Mouse (Mus musculus): ENCODE results near the gene Myo1a. TPM values are rescaled to one million over a fixed set of nuclear protein-coding genes. Genes with fewer than 3 reads are reported as not detected.

Myo1a gene
- polyA plus RNA-seq, 1 experiment from 2014 or later: 53.8 TPM

GRCm38 (mm10) chr10:127736266-127736665 is 31.3 kb downstream of the Myo1a start:
- no peak overlapping the region for H3K4me3 ChIP-seq (ENCODE audit: low read length)
- no peaks in the 10 kb centered on the region for H3K36me3 ChIP-seq (ENCODE audit: control insufficient read depth, insufficient read depth, low read length)
- no peak for ATAC-seq
- 72% methylated on average over 2 of the region's 2 CpGs for WGBS
- no peak overlapping the region for H3K4me2 ChIP-seq (ENCODE audit: low read depth, low read length)
- H3K27ac ChIP-seq (ENCODE audit: low read length): no peak overlapping the region
- H3K27me3 ChIP-seq (replicated peaks; ENCODE audit: control insufficient read depth, insufficient read depth, low read length): no peaks in the 10 kb centered on the region
- no peaks in the 10 kb centered on the region for H3K9me3 ChIP-seq (ENCODE audit: control insufficient read depth, low read length)
- peaks cover 19% of the 10 kb centered on the region for H3K4me1 ChIP-seq (ENCODE audit: control insufficient read depth, insufficient read depth, low read length)
- H3K9ac ChIP-seq (ENCODE audit: low read depth, low read length): no peak overlapping the region

DNA sequence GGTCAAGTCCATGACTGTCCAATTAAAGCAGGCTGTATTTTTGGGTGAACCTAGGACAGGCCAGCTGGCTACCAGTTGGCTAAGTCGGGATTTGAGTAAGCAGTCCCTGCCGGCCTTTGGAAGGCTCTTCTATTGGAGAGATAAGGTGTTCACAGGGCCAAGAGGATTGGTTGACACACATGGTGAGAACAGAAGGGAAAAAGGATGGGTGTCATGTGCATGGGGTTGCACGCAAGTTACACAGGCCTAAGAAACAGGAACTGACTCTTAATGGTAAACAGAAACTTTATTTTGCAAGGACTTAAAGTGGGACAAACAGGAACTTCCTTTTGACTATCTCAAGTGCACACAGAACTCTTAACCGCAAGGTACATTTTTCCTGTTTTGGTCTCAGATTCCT is 31.9 kb downstream of the Myo1a start:
- Histone ChIP-seq H3K4me2 (ENCODE audit: low read depth, low read length) (no peak overlapping the region), H3K4me3 (ENCODE audit: low read length) (no peak overlapping the region), H3K27ac (ENCODE audit: low read length) (0 out of 2 replicates have a peak overlapping the region, but pooled peaks have one; percentile 7), H3K27me3 (replicated peaks; ENCODE audit: control insufficient read depth, insufficient read depth, low read length) (no peaks in the 10 kb centered on the region), H3K9me3 (ENCODE audit: control insufficient read depth, low read length) (no peaks in the 10 kb centered on the region), H3K36me3 (ENCODE audit: control insufficient read depth, insufficient read depth, low read length) (peaks cover 6% of the 10 kb centered on the region), H3K4me1 (ENCODE audit: control insufficient read depth, insufficient read depth, low read length) (peaks cover 16% of the 10 kb centered on the region), H3K9ac (ENCODE audit: low read depth, low read length) (no peak overlapping the region)
- 72% methylated on average over 4 of the region's 4 CpGs for WGBS
- ATAC-seq: no peak

DNA sequence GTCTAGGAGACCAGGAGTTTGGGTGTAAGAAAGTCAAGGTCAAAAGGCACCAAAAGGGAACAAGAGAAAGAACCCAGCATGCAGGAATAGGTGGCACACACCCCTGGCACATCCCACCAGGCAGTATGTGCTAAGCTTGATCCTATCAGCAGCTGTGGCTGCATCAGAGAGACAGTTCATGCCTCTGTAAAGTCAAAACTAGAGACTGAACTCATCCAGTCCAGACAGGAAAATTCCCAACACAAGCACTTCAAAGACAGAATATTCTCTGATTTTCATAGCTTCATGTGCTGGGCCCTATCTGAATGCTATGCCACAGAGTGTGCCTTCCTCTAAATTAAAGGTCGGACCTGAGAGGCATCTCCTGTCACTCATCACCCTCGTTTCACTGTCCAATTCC is 32.6 kb downstream of the Myo1a start:
- H3K9me3 ChIP-seq (ENCODE audit: control insufficient read depth, low read length): no peaks in the 10 kb centered on the region
- H3K27me3 ChIP-seq (replicated peaks; ENCODE audit: control insufficient read depth, insufficient read depth, low read length): no peaks in the 10 kb centered on the region
- no peak overlapping the region for H3K9ac ChIP-seq (ENCODE audit: low read depth, low read length)
- peaks cover 16% of the 10 kb centered on the region for H3K4me1 ChIP-seq (ENCODE audit: control insufficient read depth, insufficient read depth, low read length)
- 27% methylated on average over 2 of the region's 2 CpGs for WGBS
- ATAC-seq: no peak
- H3K27ac ChIP-seq (ENCODE audit: low read length): no peak overlapping the region
- no peak overlapping the region for H3K4me3 ChIP-seq (ENCODE audit: low read length)
- peaks cover 12% of the 10 kb centered on the region for H3K36me3 ChIP-seq (ENCODE audit: control insufficient read depth, insufficient read depth, low read length)
- H3K4me2 ChIP-seq (ENCODE audit: low read depth, low read length): no peak overlapping the region

DNA sequence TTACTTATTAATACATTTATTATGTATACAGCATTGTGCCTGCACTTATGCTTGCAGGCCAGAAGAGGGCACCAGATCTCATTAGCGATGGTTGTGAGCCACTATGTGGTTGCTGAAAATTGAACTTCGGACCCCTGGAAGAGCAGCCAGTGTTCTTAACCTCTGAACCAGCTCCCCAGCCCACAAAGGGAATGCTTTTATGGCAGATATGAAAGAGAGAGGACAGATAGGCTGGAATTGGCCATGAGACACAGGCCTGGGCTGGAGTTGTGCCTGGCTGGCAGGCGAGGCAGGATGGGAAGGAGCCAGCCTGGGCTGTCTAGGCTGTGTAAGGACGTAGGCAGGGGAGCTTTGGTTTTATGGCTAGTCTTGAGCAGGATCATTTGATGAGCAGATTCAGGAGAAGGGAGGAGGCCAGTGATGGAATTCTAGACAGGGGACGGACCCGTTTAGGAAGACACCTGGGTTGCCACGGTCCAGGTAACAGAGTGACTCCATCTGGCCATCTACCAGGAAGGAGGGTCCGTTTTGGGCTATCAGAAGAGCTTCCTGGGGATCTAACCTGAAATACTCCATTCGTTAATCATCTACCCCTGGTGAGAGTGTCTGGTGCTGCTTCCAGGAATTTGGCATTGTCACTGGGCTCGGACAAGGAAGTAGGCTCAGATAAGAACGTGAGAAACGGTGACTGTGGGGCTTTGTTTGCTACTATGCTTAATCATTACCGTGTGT is 33.3 kb downstream of the Myo1a start:
- H3K4me2 ChIP-seq (ENCODE audit: low read depth, low read length): peak overlapping the region; percentile 28; the same call in 1 of the 2 replicates
- peak overlapping the region; percentile 91 for H3K27ac ChIP-seq (ENCODE audit: low read length)
- H3K4me1 ChIP-seq (ENCODE audit: control insufficient read depth, insufficient read depth, low read length): peaks cover 16% of the 10 kb centered on the region
- ATAC-seq: peak; percentile 79
- H3K4me3 ChIP-seq (ENCODE audit: low read length): peak overlapping the region; percentile 10; the same call in 1 of the 2 replicates
- H3K27me3 ChIP-seq (replicated peaks; ENCODE audit: control insufficient read depth, insufficient read depth, low read length): no peaks in the 10 kb centered on the region
- no peak overlapping the region for H3K9ac ChIP-seq (ENCODE audit: low read depth, low read length)
- H3K9me3 ChIP-seq (ENCODE audit: control insufficient read depth, low read length): no peaks in the 10 kb centered on the region
- H3K36me3 ChIP-seq (ENCODE audit: control insufficient read depth, insufficient read depth, low read length): peaks cover 20% of the 10 kb centered on the region
- 31% methylated on average over 13 of the region's 13 CpGs for WGBS

- H3K4me1 ChIP-seq (ENCODE audit: control insufficient read depth, insufficient read depth, low read length): peaks cover 16% of the 10 kb centered on the region
- H3K9ac ChIP-seq (ENCODE audit: low read depth, low read length): peak within 1 kb of the TSS; percentile 95
- H3K36me3 ChIP-seq (ENCODE audit: control insufficient read depth, insufficient read depth, low read length): peaks cover 28% of the 10 kb centered on the region
- H3K27ac ChIP-seq (ENCODE audit: low read length): peak within 1 kb of the TSS; percentile 91
- H3K9me3 ChIP-seq (ENCODE audit: control insufficient read depth, low read length): no peaks in the 10 kb centered on the region
- peak; percentile 78 for ATAC-seq
- H3K27me3 ChIP-seq (replicated peaks; ENCODE audit: control insufficient read depth, insufficient read depth, low read length): no peaks in the 10 kb centered on the region
- H3K4me2 ChIP-seq (ENCODE audit: low read depth, low read length): peak within 1 kb of the TSS; percentile 78
- under 1% methylated on average over 25 of the region's 61 CpGs for WGBS
- H3K4me3 ChIP-seq (ENCODE audit: low read length): peak within 1 kb of the TSS; percentile 90
Measured at GRCm38 (mm10) chr10:127739083-127739660, 34.2 kb downstream of the Myo1a start, which contains the start of gene Zbtb39. TSS of gene Zbtb39 (plus strand) at chr10:127739538.

- peak overlapping the region; percentile 78 for H3K4me2 ChIP-seq (ENCODE audit: low read depth, low read length)
- H3K9me3 ChIP-seq (ENCODE audit: control insufficient read depth, low read length): no peaks in the 10 kb centered on the region
- H3K9ac ChIP-seq (ENCODE audit: low read depth, low read length): peak overlapping the region; percentile 95
- peak; percentile 49 for ATAC-seq
- H3K4me3 ChIP-seq (ENCODE audit: low read length): peak overlapping the region; percentile 90
- peak overlapping the region; percentile 86 for H3K27ac ChIP-seq (ENCODE audit: low read length)
- WGBS: under 1% methylated on average over 55 of the region's 55 CpGs
- H3K27me3 ChIP-seq (replicated peaks; ENCODE audit: control insufficient read depth, insufficient read depth, low read length): no peaks in the 10 kb centered on the region
- H3K36me3 ChIP-seq (ENCODE audit: control insufficient read depth, insufficient read depth, low read length): peaks cover 33% of the 10 kb centered on the region
- H3K4me1 ChIP-seq (ENCODE audit: control insufficient read depth, insufficient read depth, low read length): peaks cover 16% of the 10 kb centered on the region
Measured at GRCm38 (mm10) chr10:127739661-127740161, 34.7 kb downstream of the Myo1a start.

GRCm38 (mm10) chr10:127744661-127745060 is 39.7 kb downstream of the Myo1a start:
- H3K27ac ChIP-seq (ENCODE audit: low read length): no peak overlapping the region

GRCm38 (mm10) chr10:127745886-127746285 is 40.9 kb downstream of the Myo1a start:
- H3K4me3 ChIP-seq (ENCODE audit: low read length): no peak overlapping the region
- 69% methylated on average over 5 of the region's 5 CpGs for WGBS
- H3K4me1 ChIP-seq (ENCODE audit: control insufficient read depth, insufficient read depth, low read length): peaks cover 11% of the 10 kb centered on the region
- H3K27ac ChIP-seq (ENCODE audit: low read length): no peak overlapping the region
- H3K4me2 ChIP-seq (ENCODE audit: low read depth, low read length): no peak overlapping the region
- H3K27me3 ChIP-seq (replicated peaks; ENCODE audit: control insufficient read depth, insufficient read depth, low read length): no peaks in the 10 kb centered on the region
- H3K9ac ChIP-seq (ENCODE audit: low read depth, low read length): no peak overlapping the region
- H3K36me3 ChIP-seq (ENCODE audit: control insufficient read depth, insufficient read depth, low read length): peaks cover 37% of the 10 kb centered on the region
- no peaks in the 10 kb centered on the region for H3K9me3 ChIP-seq (ENCODE audit: control insufficient read depth, low read length)
- no peak for ATAC-seq

More at GRCm38 (mm10) chr10:127744661-127745060, 39.7 kb downstream of the Myo1a start:
- WGBS: 71% methylated on average over 5 of the region's 5 CpGs
- no peak overlapping the region for H3K4me2 ChIP-seq (ENCODE audit: low read depth, low read length)
- H3K9ac ChIP-seq (ENCODE audit: low read depth, low read length): no peak overlapping the region
- H3K4me3 ChIP-seq (ENCODE audit: low read length): no peak overlapping the region
- no peaks in the 10 kb centered on the region for H3K27me3 ChIP-seq (replicated peaks; ENCODE audit: control insufficient read depth, insufficient read depth, low read length)
- peaks cover 16% of the 10 kb centered on the region for H3K4me1 ChIP-seq (ENCODE audit: control insufficient read depth, insufficient read depth, low read length)
- ATAC-seq: no peak
- H3K36me3 ChIP-seq (ENCODE audit: control insufficient read depth, insufficient read depth, low read length): peaks cover 37% of the 10 kb centered on the region
- no peaks in the 10 kb centered on the region for H3K9me3 ChIP-seq (ENCODE audit: control insufficient read depth, low read length)

DNA sequence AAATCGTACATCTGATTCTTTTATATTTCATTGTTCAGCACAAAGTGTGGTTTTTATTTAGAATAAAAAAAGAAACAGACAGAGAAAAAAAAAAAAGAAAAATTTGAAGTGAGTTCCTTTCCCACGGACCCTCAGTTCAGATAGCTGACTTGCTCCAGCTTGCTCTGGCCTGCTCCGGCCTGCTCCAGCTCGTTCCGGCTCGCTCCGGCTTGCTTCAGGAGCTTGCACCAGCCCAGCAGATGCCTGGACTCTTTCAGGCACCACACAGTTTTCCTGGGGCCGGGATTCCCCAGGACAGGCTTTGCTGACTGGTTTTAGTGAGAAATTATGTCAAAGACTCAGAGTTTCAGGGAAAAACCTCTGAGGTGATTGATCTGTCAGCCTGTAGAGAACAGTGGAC is 42.3 kb downstream of the Myo1a start:
- H3K9ac ChIP-seq (ENCODE audit: low read depth, low read length): no peak overlapping the region
- WGBS: 88% methylated on average over 8 of the region's 8 CpGs
- H3K27me3 ChIP-seq (replicated peaks; ENCODE audit: control insufficient read depth, insufficient read depth, low read length): no peaks in the 10 kb centered on the region
- peaks cover 28% of the 10 kb centered on the region for H3K36me3 ChIP-seq (ENCODE audit: control insufficient read depth, insufficient read depth, low read length)
- no peak overlapping the region for H3K4me3 ChIP-seq (ENCODE audit: low read length)
- no peak overlapping the region for H3K4me2 ChIP-seq (ENCODE audit: low read depth, low read length)
- H3K27ac ChIP-seq (ENCODE audit: low read length): no peak overlapping the region
- ATAC-seq: no peak
- no peaks in the 10 kb centered on the region for H3K9me3 ChIP-seq (ENCODE audit: control insufficient read depth, low read length)
- peaks cover 11% of the 10 kb centered on the region for H3K4me1 ChIP-seq (ENCODE audit: control insufficient read depth, insufficient read depth, low read length)

Measured in intestine, embryonic 16.5 days (tissue).